Mouse (Mus musculus): ENCODE measurements around the gene Tmx1.

Gene Tmx1

GRCm38 (mm10) chr12:70492441-70492840 lies 39.5 kb downstream of the Tmx1 start:
- DNase-seq: no peak

- DNase-seq: peak; percentile 21
Measured at GRCm38 (mm10) chr12:70494494-70495281, 41.8 kb downstream of the Tmx1 start.

GRCm38 (mm10) chr12:70495282-70495922 lies 42.5 kb downstream of the Tmx1 start:
- peak; percentile 20 for DNase-seq

GRCm38 (mm10) chr12:70498091-70498490 lies 45.2 kb downstream of the Tmx1 start:
- DNase-seq: no peak

- no peak for DNase-seq
Measured at GRCm38 (mm10) chr12:70505971-70506370, 53.1 kb downstream of the Tmx1 start.

GRCm38 (mm10) chr12:70512023-70512422 lies 59.1 kb downstream of the Tmx1 start:
- no peak for DNase-seq

GRCm38 (mm10) chr12:70512431-70512830 lies 59.5 kb downstream of the Tmx1 start:
- DNase-seq: no peak
